Mouse (Mus musculus): ENCODE measurements around the gene Gm21883. TPM values are rescaled to one million over a fixed set of nuclear protein-coding genes. Genes with fewer than 3 reads are reported as not detected.
"Not testable (repeated sequence)": the region's sequence is repeated elsewhere in the genome, so short reads cannot be mapped to it uniquely, and the experiment has no call there.

Gm21883 gene
- not detected in 2 replicates for polyA plus RNA-seq (2011; ENCODE audit: insufficient read length, low read depth, missing spikeins)

GRCm38 (mm10) chrX:31574183-31574582 lies at the start of gene Gm21883:
Gene Gm21883, minus strand, starts transcription at chrX:31574283.
- not testable (repeated sequence) for H3K27ac ChIP-seq (ENCODE audit: insufficient read depth, low read length); H3K4me1 ChIP-seq (ENCODE audit: control insufficient read depth, insufficient read depth, low read length); H3K4me3 ChIP-seq (ENCODE audit: insufficient read depth, low read length)

GRCm38 (mm10) chrX:31618820-31619219 lies 44.7 kb upstream of the Gm21883 start, which contains the start of gene Spin2e:
Gene Spin2e, minus strand, starts transcription at chrX:31618920.
- H3K4me1 ChIP-seq (ENCODE audit: control insufficient read depth, insufficient read depth, low read length); H3K4me3 ChIP-seq (ENCODE audit: insufficient read depth, low read length): not testable (repeated sequence)

More at GRCm38 (mm10) chrX:31618820-31619219, 44.7 kb upstream of the Gm21883 start, which contains the start of gene Spin2e:
- not testable (repeated sequence) for H3K27ac ChIP-seq (ENCODE audit: insufficient read depth, low read length)

Other genes starting within 250 kb of the Gm21883 start
- gene Btbd35f26, start 237.8 kb downstream of the Gm21883 start, polyA plus RNA-seq (2011; ENCODE audit: insufficient read length, low read depth, missing spikeins): not detected in 2 replicates
- gene Btbd35f19, start 190.4 kb downstream of the Gm21883 start, polyA plus RNA-seq (2011; ENCODE audit: insufficient read length, low read depth, missing spikeins): not detected in 2 replicates
- not detected in 2 replicates for gene Spin2e, start 44.6 kb upstream of the Gm21883 start, polyA plus RNA-seq (2011; ENCODE audit: insufficient read length, low read depth, missing spikeins)
- gene Btbd35f25, start 142.9 kb upstream of the Gm21883 start, polyA plus RNA-seq (2011; ENCODE audit: insufficient read length, low read depth, missing spikeins): not detected in 2 replicates